Mouse (Mus musculus): Measurements from ENCODE around the gene Opn4.

Opn4 gene

DNA sequence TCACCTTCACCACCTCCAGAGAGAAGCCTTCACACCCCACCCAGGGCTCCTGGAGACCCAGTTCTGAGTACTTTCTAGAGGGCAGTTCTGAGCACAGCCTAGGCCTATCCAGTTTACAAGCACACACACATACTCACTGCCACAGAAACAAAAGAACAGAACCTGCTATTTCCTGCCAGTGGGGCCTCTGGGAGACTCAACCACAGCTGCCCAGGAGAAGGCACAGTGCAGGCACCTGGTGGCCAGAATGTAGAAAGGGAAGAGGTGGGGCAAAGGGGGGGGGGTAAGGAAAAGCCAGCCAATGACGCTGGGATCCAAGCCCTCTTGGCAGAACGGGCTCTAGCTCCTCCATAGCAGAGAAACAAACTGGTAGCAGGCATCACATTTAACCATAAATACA, 37.5 kb downstream of the Opn4 start:
- no peak for DNase-seq (ENCODE audit: low spot score in 2 of 2)

GRCm38 (mm10) chr14:34561647-34562046, 38.3 kb downstream of the Opn4 start:
- no peak for DNase-seq (ENCODE audit: low spot score in 2 of 2)

- DNase-seq (ENCODE audit: low spot score in 2 of 2), result no peak
These were observed 41.0 kb downstream of the Opn4 start for GRCm38 (mm10) chr14:34558947-34559346.

GRCm38 (mm10) chr14:34555211-34555610, 44.7 kb downstream of the Opn4 start:
- no peak for DNase-seq (ENCODE audit: low spot score in 2 of 2)

DNA sequence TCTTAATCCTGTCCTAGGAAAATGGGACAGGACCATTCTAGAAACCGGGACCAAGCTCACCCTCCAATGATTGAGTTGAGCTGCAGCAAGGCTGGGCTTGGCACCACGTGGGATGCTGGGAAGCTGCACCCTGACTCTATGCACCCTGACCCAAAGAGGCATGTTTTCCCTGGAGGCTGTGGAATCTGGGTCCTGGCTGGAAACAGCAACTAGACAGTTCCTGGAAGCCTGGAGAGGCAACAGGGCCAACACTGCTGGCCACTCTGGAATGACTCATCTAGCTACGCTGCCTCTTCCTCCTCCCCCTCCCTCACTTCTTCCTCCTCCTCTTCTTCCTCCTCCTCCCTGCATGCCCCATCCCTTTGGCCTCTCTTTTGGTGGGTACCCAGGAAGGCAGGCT, 45.9 kb downstream of the Opn4 start:
- DNase-seq (ENCODE audit: low spot score in 2 of 2), result no peak

DNA sequence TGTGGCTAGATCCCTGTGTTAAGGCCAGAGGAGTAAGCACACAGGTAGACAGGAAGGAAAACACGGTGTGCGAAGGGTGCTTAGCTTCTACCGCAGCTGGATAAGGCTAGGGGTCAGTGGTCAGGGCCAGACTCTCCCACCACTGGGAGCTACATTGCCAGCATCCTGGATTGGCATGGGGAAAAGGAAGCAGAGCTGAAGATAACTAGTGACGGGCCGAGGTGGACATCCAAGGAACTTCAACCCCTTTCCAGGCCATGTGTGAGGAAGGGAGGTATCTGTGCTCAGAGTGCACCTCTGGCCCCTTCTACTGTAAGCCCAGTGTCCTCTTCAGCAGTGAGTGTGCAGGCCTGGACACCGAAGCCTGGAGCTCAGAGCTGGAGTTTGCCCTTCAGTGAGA, 46.5 kb downstream of the Opn4 start:
- DNase-seq (ENCODE audit: low spot score in 2 of 2), result no peak

DNA sequence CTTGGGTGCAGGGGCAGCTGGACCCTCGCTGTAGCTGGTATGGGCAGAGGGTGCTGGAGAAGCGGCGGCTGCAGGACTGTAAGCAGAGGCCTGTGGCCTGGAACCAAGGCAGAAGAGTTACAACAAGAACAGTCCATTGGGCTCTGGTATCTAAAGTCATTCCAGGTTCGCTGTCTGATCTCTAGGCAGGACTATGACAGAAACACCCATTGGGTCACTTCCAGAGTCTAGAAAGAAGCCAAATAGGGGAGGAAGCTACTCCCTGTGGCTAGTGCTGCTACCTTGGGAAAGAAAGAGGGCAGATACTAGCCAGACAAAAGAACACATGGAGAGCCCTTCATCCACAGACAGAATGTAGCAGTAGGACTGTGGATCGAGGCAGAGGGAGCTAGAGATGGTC, 47.7 kb downstream of the Opn4 start:
- no peak for DNase-seq (ENCODE audit: low spot score in 2 of 2)

DNA sequence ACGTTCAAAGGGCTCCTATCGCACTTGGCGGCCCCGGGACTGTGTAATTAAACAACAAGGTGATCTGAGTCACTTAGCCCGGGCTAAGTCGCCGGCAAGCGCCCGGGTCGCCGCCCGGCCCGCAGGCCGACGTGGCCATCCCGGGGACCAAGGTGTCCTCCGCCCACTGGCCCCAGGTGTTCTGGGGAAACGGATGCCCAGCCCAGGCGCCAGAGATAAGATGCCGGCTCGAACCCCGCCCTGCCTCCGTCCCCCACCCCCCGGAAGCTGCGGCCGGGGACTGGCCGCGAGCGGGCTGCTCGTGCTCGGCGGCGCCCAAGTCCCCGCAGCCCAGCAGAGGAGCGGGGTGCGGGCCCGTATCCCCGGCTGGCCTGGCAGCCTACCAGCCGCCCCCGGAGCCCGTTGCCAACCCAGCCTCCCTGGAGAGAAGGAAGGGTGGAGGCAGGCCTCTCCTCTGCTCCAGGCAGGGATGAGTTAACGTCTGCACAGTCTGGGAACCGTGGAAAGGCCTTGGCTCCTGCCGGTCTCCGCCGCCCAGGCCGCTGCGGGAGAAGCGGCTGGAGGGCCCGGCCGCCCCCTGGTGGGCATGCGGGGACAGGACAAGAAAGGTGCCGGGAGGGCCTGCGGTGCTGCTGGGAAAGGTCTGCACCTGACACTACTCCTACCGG, 50.8 kb downstream of the Opn4 start:
- peak; percentile 82 to 84 for DNase-seq (ENCODE audit: low spot score in 2 of 2)

- peak in 1 of 2 experiments; percentile 66 for DNase-seq (ENCODE audit: low spot score in 2 of 2)
These were observed 51.4 kb downstream of the Opn4 start for GRCm38 (mm10) chr14:34548391-34549001.

DNA sequence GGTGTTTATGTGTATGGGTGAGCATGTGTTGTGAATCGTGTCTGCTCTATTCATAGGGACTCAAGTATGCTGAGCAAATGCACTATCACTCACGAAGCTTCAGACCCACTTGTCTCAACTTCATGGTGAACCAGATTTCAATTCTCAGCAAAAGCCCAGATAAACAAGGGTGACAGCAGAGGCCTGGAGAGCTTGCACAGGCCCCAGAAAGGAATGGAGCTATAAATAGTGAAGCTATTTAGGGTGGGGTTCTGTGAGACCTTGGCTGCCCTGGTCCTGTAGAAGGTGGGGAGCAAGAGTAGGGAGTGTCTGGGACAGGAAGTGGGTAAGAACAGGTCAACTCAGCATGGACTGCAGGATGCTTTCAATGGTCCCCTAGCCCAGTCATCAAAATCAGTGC, 55.4 kb downstream of the Opn4 start:
- DNase-seq (ENCODE audit: low spot score in 2 of 2), result no peak

- no peak for DNase-seq (ENCODE audit: low spot score in 2 of 2)
These were observed 55.9 kb downstream of the Opn4 start for GRCm38 (mm10) chr14:34544001-34544400.

- no peak for DNase-seq (ENCODE audit: low spot score in 2 of 2)
These were observed 56.3 kb downstream of the Opn4 start for GRCm38 (mm10) chr14:34543596-34543995.

DNA sequence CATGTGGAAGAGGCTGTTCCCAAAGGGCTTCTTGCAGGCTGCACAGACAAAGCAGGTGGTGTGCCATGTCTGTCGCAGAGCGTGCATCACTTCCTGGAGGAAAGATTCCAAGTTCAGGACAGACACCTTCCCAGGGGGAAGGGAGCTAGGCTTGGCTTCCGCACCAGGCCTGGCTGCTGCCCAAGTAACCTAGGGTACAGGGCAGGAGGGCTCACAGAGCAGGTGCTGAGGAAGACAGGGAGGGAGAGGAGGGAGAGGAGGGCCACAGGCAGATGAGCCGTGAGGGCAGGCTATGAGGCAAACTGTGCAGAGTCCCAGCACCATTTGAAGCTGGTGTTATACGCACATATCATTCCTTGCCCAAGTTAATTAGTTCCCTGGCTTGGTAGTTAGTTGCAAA, 58.0 kb downstream of the Opn4 start:
- DNase-seq (ENCODE audit: low spot score in 2 of 2), result no peak

DNA sequence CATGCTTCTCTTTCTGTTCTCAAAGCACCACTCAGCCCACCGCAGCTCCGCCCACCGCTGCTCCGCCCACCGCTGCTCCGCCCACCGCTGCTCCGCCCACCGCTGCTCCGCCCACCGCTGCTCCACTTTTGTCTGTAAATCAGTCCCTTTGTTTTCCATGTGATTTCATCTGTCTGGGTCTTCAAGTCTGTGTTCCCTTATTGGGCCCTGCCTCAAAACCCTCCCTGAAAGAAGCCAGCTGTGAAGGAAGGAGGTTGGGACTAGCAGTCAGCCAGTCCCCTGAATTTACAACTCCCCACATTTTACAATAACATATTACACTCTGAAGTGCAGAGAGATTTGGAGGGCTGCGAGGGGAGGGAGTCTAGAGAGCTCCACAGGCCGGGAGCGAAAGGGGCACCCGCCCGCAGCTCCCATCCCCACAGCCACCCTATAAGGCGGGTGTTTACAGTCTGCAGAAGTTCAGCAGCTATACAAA, 59.2 kb downstream of the Opn4 start:
- peak; percentile 71 to 77 for DNase-seq (ENCODE audit: low spot score in 2 of 2)

Measured in urinary bladder, postnatal 4 days (tissue).